Mouse (Mus musculus): ENCODE measurements around the gene Ccdc9. TPM values are rescaled to one million over a fixed set of nuclear protein-coding genes. Genes with fewer than 3 reads are reported as not detected.

Ccdc9 gene
- polyA plus RNA-seq (2015; fragmentation: Nextera tagmentation; extraction: Ambion mirVana) = 14.2 and 14.8 TPM in 2 replicates

GRCm38 (mm10) chr7:16286026-16286961 is at the start of gene Ccdc9:
Gene Ccdc9 (minus strand): TSS chr7:16286795.
- Histone ChIP-seq H3K4me3 (ENCODE audit: low read depth, low read length) (peak within 1 kb of the TSS; percentile 68), H3K27me3 (replicated peaks; ENCODE audit: control insufficient read depth, insufficient read depth, low read length) (no peaks in the 10 kb centered on the region), H3K4me1 (replicated peaks; ENCODE audit: control insufficient read depth, insufficient read depth, low read length) (no peaks in the 10 kb centered on the region), H3K9ac (ENCODE audit: low read depth, low read length) (peak within 1 kb of the TSS; percentile 85), H3K4me2 (replicated peaks; ENCODE audit: low read depth) (peak within 1 kb of the TSS; percentile 67), H3K36me3 (ENCODE audit: control insufficient read depth, insufficient read depth) (peaks cover 32% of the 10 kb centered on the region), H3K27ac (ENCODE audit: low read depth, low read length) (peak within 1 kb of the TSS; percentile 99), H3K9me3 (ENCODE audit: control insufficient read depth) (no peaks in the 10 kb centered on the region)
- TF ChIP-seq CTCF (IDR thresholded peaks at IDR 0.05; ENCODE audit: low read depth) = no peak
- ATAC-seq = peak; percentile 91
- WGBS = under 1% methylated on average over 69 of the region's 70 CpGs

GRCm38 (mm10) chr7:16329146-16329545 is 42.6 kb upstream of the Ccdc9 start:
- no peaks in the 10 kb centered on the region for H3K9me3 ChIP-seq (ENCODE audit: control insufficient read depth)
- 71% methylated on average over 3 of the region's 3 CpGs for WGBS
- H3K36me3 ChIP-seq (ENCODE audit: control insufficient read depth, insufficient read depth) = peaks cover 58% of the 10 kb centered on the region
- H3K4me2 ChIP-seq (replicated peaks; ENCODE audit: low read depth) = no peak overlapping the region
- H3K27me3 ChIP-seq (replicated peaks; ENCODE audit: control insufficient read depth, insufficient read depth, low read length) = no peaks in the 10 kb centered on the region
- H3K4me1 ChIP-seq (replicated peaks; ENCODE audit: control insufficient read depth, insufficient read depth, low read length) = no peaks in the 10 kb centered on the region
- ATAC-seq = no peak
- no peak for TF ChIP-seq CTCF (IDR thresholded peaks at IDR 0.05; ENCODE audit: low read depth)
- H3K9ac ChIP-seq (ENCODE audit: low read depth, low read length) = no peak overlapping the region
- no peak overlapping the region for H3K4me3 ChIP-seq (ENCODE audit: low read depth, low read length)
- H3K27ac ChIP-seq (ENCODE audit: low read depth, low read length) = no peak overlapping the region

- Histone ChIP-seq H3K36me3 (ENCODE audit: control insufficient read depth, insufficient read depth) (peaks cover 37% of the 10 kb centered on the region), H3K27ac (ENCODE audit: low read depth, low read length) (no peak overlapping the region), H3K9me3 (ENCODE audit: control insufficient read depth) (no peaks in the 10 kb centered on the region), H3K27me3 (replicated peaks; ENCODE audit: control insufficient read depth, insufficient read depth, low read length) (no peaks in the 10 kb centered on the region), H3K9ac (ENCODE audit: low read depth, low read length) (no peak overlapping the region), H3K4me2 (replicated peaks; ENCODE audit: low read depth) (no peak overlapping the region), H3K4me1 (replicated peaks; ENCODE audit: control insufficient read depth, insufficient read depth, low read length) (no peaks in the 10 kb centered on the region), H3K4me3 (ENCODE audit: low read depth, low read length) (no peak overlapping the region)
- no peak for TF ChIP-seq CTCF (IDR thresholded peaks at IDR 0.05; ENCODE audit: low read depth)
- WGBS = 90% methylated on average over 2 of the region's 2 CpGs
- ATAC-seq = no peak
Observed at GRCm38 (mm10) chr7:16326607-16326971, 40.0 kb upstream of the Ccdc9 start.

- peak; percentile 91 for TF ChIP-seq CTCF (IDR thresholded peaks at IDR 0.05; ENCODE audit: low read depth)
- H3K4me2 ChIP-seq (replicated peaks; ENCODE audit: low read depth) = no peak overlapping the region
- H3K27ac ChIP-seq (ENCODE audit: low read depth, low read length) = peak overlapping the region; percentile 50; the same call in 1 of the 2 replicates
- peaks cover 33% of the 10 kb centered on the region for H3K36me3 ChIP-seq (ENCODE audit: control insufficient read depth, insufficient read depth)
- no peaks in the 10 kb centered on the region for H3K4me1 ChIP-seq (replicated peaks; ENCODE audit: control insufficient read depth, insufficient read depth, low read length)
- no peaks in the 10 kb centered on the region for H3K9me3 ChIP-seq (ENCODE audit: control insufficient read depth)
- H3K9ac ChIP-seq (ENCODE audit: low read depth, low read length) = no peak overlapping the region
- 18% methylated on average over 8 of the region's 8 CpGs for WGBS
- no peak overlapping the region for H3K4me3 ChIP-seq (ENCODE audit: low read depth, low read length)
- peak; percentile 76 for ATAC-seq
- H3K27me3 ChIP-seq (replicated peaks; ENCODE audit: control insufficient read depth, insufficient read depth, low read length) = no peaks in the 10 kb centered on the region
Observed at GRCm38 (mm10) chr7:16325920-16326606, 39.5 kb upstream of the Ccdc9 start.

- Histone ChIP-seq H3K36me3 (ENCODE audit: control insufficient read depth, insufficient read depth) (peaks cover 21% of the 10 kb centered on the region; the same call in 1 of the 2 replicates), H3K4me1 (replicated peaks; ENCODE audit: control insufficient read depth, insufficient read depth, low read length) (no peaks in the 10 kb centered on the region), H3K9ac (ENCODE audit: low read depth, low read length) (no peak overlapping the region), H3K4me2 (replicated peaks; ENCODE audit: low read depth) (no peak overlapping the region), H3K9me3 (ENCODE audit: control insufficient read depth) (no peaks in the 10 kb centered on the region), H3K4me3 (ENCODE audit: low read depth, low read length) (no peak overlapping the region), H3K27ac (ENCODE audit: low read depth, low read length) (no peak overlapping the region; the same call in 1 of the 2 replicates), H3K27me3 (replicated peaks; ENCODE audit: control insufficient read depth, insufficient read depth, low read length) (no peaks in the 10 kb centered on the region)
- 77% methylated on average over 7 of the region's 7 CpGs for WGBS
- TF ChIP-seq CTCF (IDR thresholded peaks at IDR 0.05; ENCODE audit: low read depth) = no peak
- no peak for ATAC-seq
Observed at GRCm38 (mm10) chr7:16324661-16325060, 38.1 kb upstream of the Ccdc9 start.

GRCm38 (mm10) chr7:16320479-16320878 is 33.9 kb upstream of the Ccdc9 start:
- no peak for ATAC-seq
- Histone ChIP-seq H3K4me3 (ENCODE audit: low read depth, low read length) (no peak overlapping the region), H3K36me3 (ENCODE audit: control insufficient read depth, insufficient read depth) (peaks cover 16% of the 10 kb centered on the region; the same call in 1 of the 2 replicates), H3K4me2 (replicated peaks; ENCODE audit: low read depth) (no peak overlapping the region), H3K27me3 (replicated peaks; ENCODE audit: control insufficient read depth, insufficient read depth, low read length) (no peaks in the 10 kb centered on the region), H3K9ac (ENCODE audit: low read depth, low read length) (no peak overlapping the region), H3K27ac (ENCODE audit: low read depth, low read length) (no peak overlapping the region), H3K9me3 (ENCODE audit: control insufficient read depth) (no peaks in the 10 kb centered on the region), H3K4me1 (replicated peaks; ENCODE audit: control insufficient read depth, insufficient read depth, low read length) (no peaks in the 10 kb centered on the region)
- TF ChIP-seq CTCF (IDR thresholded peaks at IDR 0.05; ENCODE audit: low read depth) = no peak
- WGBS = 87% methylated on average over 6 of the region's 6 CpGs
